Comparison of ENCODE assay signal across 18 mouse cellular contexts in the genomic region with DNA sequence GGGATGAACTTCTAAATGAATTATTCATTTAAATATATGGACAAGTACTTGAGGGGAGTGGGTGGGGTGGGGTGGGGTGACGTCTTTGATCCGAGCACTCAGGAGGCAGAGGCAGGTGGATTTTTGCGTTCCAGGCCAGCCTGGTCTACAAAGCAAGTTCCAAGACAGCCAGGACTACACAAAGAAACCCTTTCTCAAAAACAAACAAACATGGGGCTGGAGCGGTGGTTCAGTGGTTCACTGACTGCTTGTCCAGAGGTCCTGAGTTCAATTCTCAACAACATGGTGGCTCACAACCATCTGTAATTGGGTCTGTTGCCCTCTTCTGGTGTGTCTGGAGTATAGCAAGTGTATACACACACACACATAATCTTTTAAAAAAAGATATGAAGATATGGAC. TPM values are rescaled to one million over a fixed set of nuclear protein-coding genes. Genes with fewer than 3 reads are reported as not detected.
A peak's percentile ranks its signal among the peaks of the same experiment; 100 is the strongest.
DNase-seq lines count a peak whose midpoint lies in the region; ATAC-seq and TF ChIP-seq lines count a peak whose summit lies in the region.
"Had no signal": no experiment of that assay in that cellular context is flagged by ENCODE, and none has a peak within 500 bp of the region (broad histone marks: within the 10 kb centered on the region; RNA-seq: fewer than 3 reads in every experiment).

No protein-coding gene starts in this region.

- peak overlapping the region; percentile 97 for H3K4me3 ChIP-seq in erythroblast, embryonic 14.5 days (replicated peaks)
- no peak overlapping the region for H3K4me3 ChIP-seq in intestine, postnatal 0 days (ENCODE audit: low read depth, low read length)
- H3K4me3 ChIP-seq in intestine, embryonic 15.5 days (replicated peaks): no peak overlapping the region
- H3K4me3 ChIP-seq in midbrain, embryonic 13.5 days (replicated peaks): peak overlapping the region; percentile 39; the same call in 1 of the 2 replicates
- H3K4me3 ChIP-seq in midbrain, embryonic 14.5 days (replicated peaks; ENCODE audit: low read depth, low read length): no peak overlapping the region
- H3K4me3 ChIP-seq in stomach, postnatal 0 days (ENCODE audit: low read depth, low read length): no peak overlapping the region

- no peak for DNase-seq in midbrain, embryonic 14.5 days
- no peak for DNase-seq in stomach, postnatal 0 days (ENCODE audit: low spot score)
- no peak for DNase-seq in urinary bladder, postnatal 36 days (ENCODE audit: low spot score in 2 of 2)
- DNase-seq: adrenal gland, postnatal 10 days; cerebellum, postnatal 14 days; kidney, postnatal 10 days; layer of hippocampus, adult 9-11 months; lung, postnatal 10 days; right cerebral cortex, postnatal 4 days; thymus, postnatal 36 days had no signal

- H3K27ac ChIP-seq in intestine, postnatal 0 days (ENCODE audit: low read depth, low read length): no peak overlapping the region
- H3K27ac ChIP-seq in intestine, embryonic 15.5 days: no peak overlapping the region
- H3K27ac ChIP-seq in midbrain, embryonic 13.5 days: no peak overlapping the region
- no peak overlapping the region for H3K27ac ChIP-seq in midbrain, embryonic 14.5 days (replicated peaks; ENCODE audit: low read depth, low read length)
- H3K27ac ChIP-seq in stomach, postnatal 0 days (replicated peaks): no peak overlapping the region
- H3K27ac ChIP-seq: neural tube, embryonic 12.5 days had no signal

- peaks cover 7% of the 10 kb centered on the region for H3K9me3 ChIP-seq in erythroblast, embryonic 14.5 days (ENCODE audit: control insufficient read depth, low read length)
- H3K9me3 ChIP-seq in intestine, postnatal 0 days (ENCODE audit: control insufficient read depth): no peaks in the 10 kb centered on the region
- no peaks in the 10 kb centered on the region for H3K9me3 ChIP-seq in intestine, embryonic 15.5 days
- H3K9me3 ChIP-seq in midbrain, embryonic 13.5 days: no peaks in the 10 kb centered on the region
- H3K9me3 ChIP-seq in midbrain, embryonic 14.5 days (ENCODE audit: control insufficient read depth, low read length): no peaks in the 10 kb centered on the region
- H3K9me3 ChIP-seq in stomach, postnatal 0 days (ENCODE audit: control insufficient read depth, low read length): no peaks in the 10 kb centered on the region
- H3K9me3 ChIP-seq: forebrain, embryonic 12.5 days; midbrain, embryonic 15.5 days; neural tube, embryonic 12.5 days had no signal

- TF ChIP-seq EP300 in stomach, postnatal 0 days (optimal IDR thresholded peaks at IDR 0.05): no peak

- peaks cover 34% of the 10 kb centered on the region for H3K4me1 ChIP-seq in erythroblast, embryonic 14.5 days (ENCODE audit: control insufficient read depth)
- no peaks in the 10 kb centered on the region for H3K4me1 ChIP-seq in intestine, postnatal 0 days (replicated peaks; ENCODE audit: control insufficient read depth, insufficient read depth, low read length)
- no peaks in the 10 kb centered on the region; the same call in 1 of the 2 replicates for H3K4me1 ChIP-seq in intestine, embryonic 15.5 days (replicated peaks)
- H3K4me1 ChIP-seq in midbrain, embryonic 13.5 days (replicated peaks): peaks cover 15% of the 10 kb centered on the region
- peaks cover 8% of the 10 kb centered on the region for H3K4me1 ChIP-seq in midbrain, embryonic 14.5 days (ENCODE audit: control insufficient read depth, insufficient read depth, low read length)
- no peaks in the 10 kb centered on the region for H3K4me1 ChIP-seq in stomach, postnatal 0 days (replicated peaks; ENCODE audit: control insufficient read depth, insufficient read depth)

- H3K36me3 ChIP-seq in erythroblast, embryonic 14.5 days (ENCODE audit: control insufficient read depth): peaks cover 23% of the 10 kb centered on the region
- no peaks in the 10 kb centered on the region for H3K36me3 ChIP-seq in intestine, postnatal 0 days (ENCODE audit: control insufficient read depth, insufficient read depth)
- H3K36me3 ChIP-seq in intestine, embryonic 15.5 days: no peaks in the 10 kb centered on the region
- peaks cover 6% of the 10 kb centered on the region for H3K36me3 ChIP-seq in midbrain, embryonic 13.5 days
- no peaks in the 10 kb centered on the region for H3K36me3 ChIP-seq in midbrain, embryonic 14.5 days (ENCODE audit: control insufficient read depth, insufficient read depth, low read length)
- H3K36me3 ChIP-seq in stomach, postnatal 0 days (ENCODE audit: control insufficient read depth, insufficient read depth, low read length): no peaks in the 10 kb centered on the region
- H3K36me3 ChIP-seq: midbrain, embryonic 15.5 days had no signal

- peaks cover 6% of the 10 kb centered on the region for H3K27me3 ChIP-seq in erythroblast, embryonic 14.5 days (ENCODE audit: control insufficient read depth)
- no peaks in the 10 kb centered on the region for H3K27me3 ChIP-seq in intestine, postnatal 0 days (replicated peaks; ENCODE audit: control insufficient read depth, insufficient read depth, low read length)
- H3K27me3 ChIP-seq in intestine, embryonic 15.5 days (replicated peaks): no peaks in the 10 kb centered on the region
- no peaks in the 10 kb centered on the region for H3K27me3 ChIP-seq in midbrain, embryonic 13.5 days
- H3K27me3 ChIP-seq in midbrain, embryonic 14.5 days (ENCODE audit: control insufficient read depth, insufficient read depth, low read length): no peaks in the 10 kb centered on the region
- H3K27me3 ChIP-seq in stomach, postnatal 0 days (ENCODE audit: control insufficient read depth, insufficient read depth, low read length): no peaks in the 10 kb centered on the region
- H3K27me3 ChIP-seq: forebrain, embryonic 12.5 days; midbrain, embryonic 15.5 days; neural tube, embryonic 12.5 days had no signal

- no peak for ATAC-seq in erythroblast, adult 5-6 weeks (replicated peaks; ENCODE audit: low FRiP score, poor library complexity, severe bottlenecking)
- ATAC-seq in intestine, postnatal 0 days: no peak
- no peak for ATAC-seq in intestine, embryonic 15.5 days
- no peak for ATAC-seq in midbrain, embryonic 13.5 days
- no peak for ATAC-seq in midbrain, embryonic 14.5 days (ENCODE audit: low FRiP score, low TSS enrichment)
- no peak for ATAC-seq in stomach, postnatal 0 days (ENCODE audit: low FRiP score, low TSS enrichment)

- no peak overlapping the region for H3K9ac ChIP-seq in intestine, postnatal 0 days (ENCODE audit: low read depth, low read length)
- H3K9ac ChIP-seq in intestine, embryonic 15.5 days: no peak overlapping the region
- H3K9ac ChIP-seq in midbrain, embryonic 13.5 days (replicated peaks): no peak overlapping the region
- H3K9ac ChIP-seq in midbrain, embryonic 14.5 days (replicated peaks; ENCODE audit: low read length): no peak overlapping the region
- no peak overlapping the region for H3K9ac ChIP-seq in stomach, postnatal 0 days (ENCODE audit: low read length)
- H3K9ac ChIP-seq: neural tube, embryonic 12.5 days had no signal

- H3K4me2 ChIP-seq in intestine, postnatal 0 days (replicated peaks; ENCODE audit: low read depth): 0 out of 2 replicates have a peak overlapping the region, but pooled peaks have one; percentile 54
- H3K4me2 ChIP-seq in intestine, embryonic 15.5 days (replicated peaks): no peak overlapping the region; the same call in 1 of the 2 replicates
- no peak overlapping the region for H3K4me2 ChIP-seq in midbrain, embryonic 13.5 days (replicated peaks)
- H3K4me2 ChIP-seq in midbrain, embryonic 14.5 days (ENCODE audit: low read length): no peak overlapping the region
- no peak overlapping the region for H3K4me2 ChIP-seq in stomach, postnatal 0 days (replicated peaks; ENCODE audit: low read depth)

- WGBS in intestine, postnatal 0 days: 72% methylated on average over 4 of the region's 4 CpGs
- 82% methylated on average over 4 of the region's 4 CpGs for WGBS in intestine, embryonic 15.5 days
- WGBS in midbrain, embryonic 13.5 days: 76% methylated on average over 4 of the region's 4 CpGs
- WGBS in midbrain, embryonic 14.5 days: 84% methylated on average over 4 of the region's 4 CpGs
- WGBS in stomach, postnatal 0 days: 75% methylated on average over 4 of the region's 4 CpGs

- peak; percentile 28 for TF ChIP-seq CTCF in intestine, postnatal 0 days (IDR thresholded peaks at IDR 0.05; ENCODE audit: low read depth)
- peak; percentile 15; the same call in 1 of the 2 replicates for TF ChIP-seq CTCF in stomach, postnatal 0 days (IDR thresholded peaks at IDR 0.05; ENCODE audit: low read depth)

RNA-seq across cellular contexts. Expression of a gene that starts 1.2 kb away (rescaled TPM):
- polyA plus RNA-seq in erythroblast, embryonic 14.5 days (2012): 4.5 and 8.0 TPM in 2 replicates
- total RNA-seq in erythroblast, adult 5-6 weeks (2015; ENCODE audit: low replicate concordance): 53.3 and 54.0 TPM in 2 replicates
- total RNA-seq in erythroblast, adult 5-6 weeks (2017; ENCODE audit: low replicate concordance): 32.3 and 44.9 TPM in 2 replicates
- 343 and 346 TPM in 2 replicates for polyA plus RNA-seq in intestine, postnatal 0 days (2015; fragmentation: Nextera tagmentation; extraction: Ambion mirVana)
- 424 and 429 TPM in 2 replicates for polyA plus RNA-seq in intestine, embryonic 15.5 days (2015; fragmentation: Nextera tagmentation; extraction: Ambion mirVana)
- 605 and 617 TPM in 2 replicates for polyA plus RNA-seq in midbrain, embryonic 13.5 days (2015; fragmentation: Nextera tagmentation; extraction: Ambion mirVana)
- polyA plus RNA-seq in midbrain, embryonic 14.5 days (2014; fragmentation: Nextera tagmentation; extraction: Ambion mirVana): 341 and 379 TPM in 2 replicates
- 187 and 198 TPM in 2 replicates for polyA plus RNA-seq in stomach, postnatal 0 days (2015; fragmentation: Nextera tagmentation; extraction: Ambion mirVana)

RNA-seq across cellular contexts. Expression of a gene that starts 30.2 kb away (rescaled TPM):
- polyA plus RNA-seq in erythroblast, embryonic 14.5 days (2012): 5.4 and 5.5 TPM in 2 replicates
- 1,176 and 1,185 TPM in 2 replicates for total RNA-seq in erythroblast, adult 5-6 weeks (2015; ENCODE audit: low replicate concordance)
- 351 and 513 TPM in 2 replicates for total RNA-seq in erythroblast, adult 5-6 weeks (2017; ENCODE audit: low replicate concordance)
- polyA plus RNA-seq in intestine, postnatal 0 days (2015; fragmentation: Nextera tagmentation; extraction: Ambion mirVana): 3,711 and 4,178 TPM in 2 replicates
- 5,895 and 6,298 TPM in 2 replicates for polyA plus RNA-seq in intestine, embryonic 15.5 days (2015; fragmentation: Nextera tagmentation; extraction: Ambion mirVana)
- 3,782 and 3,914 TPM in 2 replicates for polyA plus RNA-seq in midbrain, embryonic 13.5 days (2015; fragmentation: Nextera tagmentation; extraction: Ambion mirVana)
- polyA plus RNA-seq in midbrain, embryonic 14.5 days (2014; fragmentation: Nextera tagmentation; extraction: Ambion mirVana): 3,781 and 4,177 TPM in 2 replicates
- 4,199 and 4,786 TPM in 2 replicates for polyA plus RNA-seq in stomach, postnatal 0 days (2015; fragmentation: Nextera tagmentation; extraction: Ambion mirVana)

RNA-seq across cellular contexts. Expression of a gene that starts 30.3 kb away (rescaled TPM):
- polyA plus RNA-seq in erythroblast, embryonic 14.5 days (2012): 0.79 and 0.95 TPM in 2 replicates
- 16.1 and 21.9 TPM in 2 replicates for total RNA-seq in erythroblast, adult 5-6 weeks (2015; ENCODE audit: low replicate concordance)
- total RNA-seq in erythroblast, adult 5-6 weeks (2017; ENCODE audit: low replicate concordance): 13.0 and 19.0 TPM in 2 replicates
- 21.6 and 25.1 TPM in 2 replicates for polyA plus RNA-seq in intestine, postnatal 0 days (2015; fragmentation: Nextera tagmentation; extraction: Ambion mirVana)
- 26.6 and 28.8 TPM in 2 replicates for polyA plus RNA-seq in intestine, embryonic 15.5 days (2015; fragmentation: Nextera tagmentation; extraction: Ambion mirVana)
- 12.7 and 13.9 TPM in 2 replicates for polyA plus RNA-seq in midbrain, embryonic 13.5 days (2015; fragmentation: Nextera tagmentation; extraction: Ambion mirVana)
- polyA plus RNA-seq in midbrain, embryonic 14.5 days (2014; fragmentation: Nextera tagmentation; extraction: Ambion mirVana): 12.5 and 12.7 TPM in 2 replicates
- polyA plus RNA-seq in stomach, postnatal 0 days (2015; fragmentation: Nextera tagmentation; extraction: Ambion mirVana): 17.5 and 19.6 TPM in 2 replicates

RNA-seq across cellular contexts. Expression of a gene that starts 56.6 kb away (rescaled TPM):
- 13.1 and 13.2 TPM in 2 replicates for polyA plus RNA-seq in erythroblast, embryonic 14.5 days (2012)
- 9.8 and 12.9 TPM in 2 replicates for total RNA-seq in erythroblast, adult 5-6 weeks (2015; ENCODE audit: low replicate concordance)
- total RNA-seq in erythroblast, adult 5-6 weeks (2017; ENCODE audit: low replicate concordance): 1.5 and 3.1 TPM in 2 replicates
- 7.8 and 8.0 TPM in 2 replicates for polyA plus RNA-seq in intestine, postnatal 0 days (2015; fragmentation: Nextera tagmentation; extraction: Ambion mirVana)
- polyA plus RNA-seq in intestine, embryonic 15.5 days (2015; fragmentation: Nextera tagmentation; extraction: Ambion mirVana): 9.2 and 10.9 TPM in 2 replicates
- 32.9 and 33.6 TPM in 2 replicates for polyA plus RNA-seq in midbrain, embryonic 13.5 days (2015; fragmentation: Nextera tagmentation; extraction: Ambion mirVana)
- 41.6 and 42.6 TPM in 2 replicates for polyA plus RNA-seq in midbrain, embryonic 14.5 days (2014; fragmentation: Nextera tagmentation; extraction: Ambion mirVana)
- polyA plus RNA-seq in stomach, postnatal 0 days (2015; fragmentation: Nextera tagmentation; extraction: Ambion mirVana): 7.1 and 8.7 TPM in 2 replicates

Comparison
In these comparisons a context has a peak if more than half of its experiments do, and no peak if none do; other contexts are left out.
1. H3K4me3 ChIP-seq: peak in erythroblast, embryonic 14.5 days (single experiment) and midbrain, embryonic 13.5 days (single experiment); none in intestine, postnatal 0 days (single experiment), intestine, embryonic 15.5 days (single experiment), midbrain, embryonic 14.5 days (single experiment) and stomach, postnatal 0 days (single experiment).
2. RNA of a gene that starts 1.2 kb away (polyA plus RNA-seq): 605 to 617 TPM in midbrain, embryonic 13.5 days, 424 to 429 TPM in intestine, embryonic 15.5 days, 341 to 379 TPM in midbrain, embryonic 14.5 days, 343 to 346 TPM in intestine, postnatal 0 days and 187 to 198 TPM in stomach, postnatal 0 days; 4.5 to 8.0 TPM in erythroblast, embryonic 14.5 days; every median in the first group is over 10 times any median in the second.
3. RNA of a gene that starts 30.2 kb away (polyA plus RNA-seq): 5,895 to 6,298 TPM in intestine, embryonic 15.5 days, 4,199 to 4,786 TPM in stomach, postnatal 0 days, 3,711 to 4,178 TPM in intestine, postnatal 0 days, 3,782 to 3,914 TPM in midbrain, embryonic 13.5 days and 3,781 to 4,177 TPM in midbrain, embryonic 14.5 days; 5.4 to 5.5 TPM in erythroblast, embryonic 14.5 days; every median in the first group is over 100 times any median in the second.